Mouse (Mus musculus): ENCODE data around the gene Stxbp1.

Gene Stxbp1

DNA sequence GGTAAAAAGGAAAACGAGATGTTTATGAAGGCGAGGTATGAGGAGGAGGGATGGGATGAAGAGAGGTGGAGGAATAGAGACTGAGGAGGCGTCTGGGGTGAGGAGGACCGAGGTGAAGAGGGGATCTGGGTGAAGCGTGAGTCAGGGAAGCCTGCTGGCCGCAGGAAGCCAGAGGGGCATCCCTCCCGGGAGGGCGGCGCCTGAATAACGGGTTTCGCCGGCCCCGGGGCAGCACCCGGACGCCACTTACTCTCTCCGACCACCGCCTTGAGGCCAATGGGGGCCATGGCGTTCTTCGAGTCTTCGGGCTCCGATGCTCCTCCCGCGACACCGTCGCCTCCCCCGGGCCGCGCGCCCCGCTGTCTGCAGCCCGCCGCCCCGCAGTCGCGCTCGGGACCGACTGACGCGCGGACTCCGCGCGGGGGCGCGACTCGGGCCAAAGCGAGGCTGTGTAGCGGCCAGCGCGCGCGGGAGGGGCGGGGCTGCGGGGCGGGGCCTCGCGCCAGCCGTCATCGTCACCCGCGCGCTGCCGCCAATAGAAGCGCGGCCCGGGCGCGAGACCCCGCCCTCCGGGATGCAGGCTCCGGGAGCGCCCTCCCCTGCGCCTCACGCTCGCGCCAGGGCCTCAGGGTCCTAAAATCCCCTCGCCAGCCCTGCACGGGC lies at the start of gene Stxbp1:
TSS of gene Stxbp1 (minus strand) at position 441 of the 663 bp plus-strand sequence.
- DNase-seq: peak; percentile 94 to 97

DNA sequence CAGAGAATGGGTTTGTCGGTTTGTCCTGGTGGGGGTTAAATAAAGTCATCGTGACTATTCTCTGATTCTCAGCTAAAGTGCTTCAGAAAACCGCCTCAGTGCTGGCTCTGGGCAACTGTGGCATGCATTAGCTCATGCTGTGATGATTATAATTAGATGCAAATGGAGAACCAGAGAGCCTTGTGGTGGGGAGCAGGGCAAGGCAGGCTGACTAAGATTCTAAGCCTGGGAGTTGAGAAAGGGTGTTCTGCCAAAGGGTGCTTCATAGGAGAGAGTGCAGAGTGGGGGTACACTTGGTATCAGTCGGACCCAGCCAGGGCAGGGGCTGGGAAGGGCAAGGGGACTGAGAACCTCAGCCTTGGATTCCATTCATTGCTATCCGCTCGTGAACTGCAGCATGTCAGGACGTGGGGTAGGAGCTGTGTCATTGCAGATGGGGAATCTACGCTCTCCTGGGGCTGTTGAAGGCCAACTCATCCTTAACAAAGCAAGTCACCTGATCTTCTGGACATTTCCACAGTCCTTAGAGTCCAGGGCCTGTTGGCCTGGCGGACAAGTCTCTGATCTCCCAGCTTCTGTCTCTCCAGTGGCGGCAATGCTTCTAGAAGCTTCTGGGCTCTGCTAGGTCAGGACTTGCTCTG lies 49.6 kb upstream of the Stxbp1 start:
- DNase-seq: no peak

DNA sequence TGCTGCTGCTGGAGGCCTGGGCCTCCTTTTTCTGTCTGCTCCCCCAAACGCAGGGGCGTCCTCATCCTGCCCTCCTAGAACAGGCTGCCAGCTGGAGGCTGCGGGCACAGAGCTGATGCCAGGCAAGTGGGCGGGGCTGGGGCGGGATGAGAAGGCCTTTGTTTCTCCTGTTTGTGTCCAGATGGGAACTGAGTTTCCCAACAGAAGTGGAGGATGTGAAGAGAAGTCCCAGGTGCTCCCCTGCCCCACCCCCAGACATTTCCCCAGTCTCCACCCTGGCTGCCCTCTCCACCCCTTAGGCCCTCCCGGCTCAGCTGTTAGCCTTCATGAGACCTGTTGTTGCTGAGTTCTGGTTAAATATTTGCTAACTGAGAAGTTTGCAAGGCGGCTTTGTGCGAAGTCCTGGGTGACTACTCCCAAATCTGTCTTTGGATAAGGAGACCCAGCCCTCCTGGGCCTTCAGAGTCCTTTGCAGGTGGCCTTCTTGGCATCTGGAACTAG lies 48.6 kb upstream of the Stxbp1 start:
- no peak for DNase-seq

DNA sequence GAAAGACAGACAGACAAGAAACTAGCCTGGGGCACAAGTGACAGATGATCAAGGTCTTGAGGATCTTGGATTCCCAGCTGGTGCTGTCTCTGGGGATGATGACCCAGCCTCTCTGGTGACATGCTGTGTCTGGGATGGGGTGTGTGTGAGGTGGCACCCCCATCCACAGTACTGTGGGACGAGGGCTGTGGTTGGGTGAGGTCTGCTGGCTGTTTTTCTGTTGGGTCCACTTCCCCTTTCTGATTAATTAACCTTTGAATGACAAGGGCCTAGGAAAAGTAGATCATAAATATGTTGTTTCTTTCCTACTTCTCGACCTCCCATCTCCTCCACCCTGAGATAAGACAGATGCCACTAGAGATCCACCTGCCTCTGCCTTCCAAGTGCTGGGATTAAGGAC lies 47.1 kb upstream of the Stxbp1 start:
- no peak for DNase-seq

DNA sequence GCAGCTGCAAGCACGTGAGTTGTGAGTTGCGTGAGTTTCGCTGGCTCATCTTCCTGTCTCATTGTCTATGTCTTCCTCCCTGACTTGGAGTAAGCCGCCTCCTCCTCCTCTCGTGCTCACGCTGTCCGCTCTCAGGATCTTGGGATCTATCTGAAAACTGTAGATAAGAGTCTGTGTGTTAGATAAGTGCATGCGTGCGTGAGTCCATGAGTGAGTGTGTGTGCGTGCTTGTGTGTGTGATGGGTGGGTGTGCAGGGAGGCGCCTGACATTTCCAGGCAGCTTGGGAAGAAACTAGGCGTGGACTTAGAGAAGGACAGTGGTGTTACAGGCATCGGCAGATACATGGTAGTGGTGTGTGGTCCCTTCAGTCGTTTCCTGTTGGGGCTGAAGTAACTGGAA lies 45.4 kb upstream of the Stxbp1 start:
- DNase-seq: no peak

DNA sequence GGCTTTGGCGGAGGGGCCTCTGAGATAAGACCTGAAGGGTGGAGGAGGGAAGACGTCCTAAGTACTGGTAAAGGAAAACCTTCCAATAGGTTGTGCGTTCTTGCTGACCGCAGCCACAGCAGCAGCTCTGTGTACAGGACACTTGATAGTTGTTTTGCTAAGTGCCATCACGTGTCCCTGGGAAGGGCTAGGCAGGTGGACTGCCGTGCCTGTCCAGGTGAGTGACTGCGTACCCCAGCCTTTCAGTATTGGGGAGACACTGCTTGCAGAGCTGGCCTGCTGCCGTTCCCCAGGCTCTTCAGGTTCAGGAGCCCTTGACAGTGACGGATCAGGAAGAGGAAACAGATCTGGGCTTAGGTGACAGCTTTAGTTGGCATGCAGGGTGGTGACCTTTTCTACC lies 44.2 kb upstream of the Stxbp1 start:
- no peak for DNase-seq

DNA sequence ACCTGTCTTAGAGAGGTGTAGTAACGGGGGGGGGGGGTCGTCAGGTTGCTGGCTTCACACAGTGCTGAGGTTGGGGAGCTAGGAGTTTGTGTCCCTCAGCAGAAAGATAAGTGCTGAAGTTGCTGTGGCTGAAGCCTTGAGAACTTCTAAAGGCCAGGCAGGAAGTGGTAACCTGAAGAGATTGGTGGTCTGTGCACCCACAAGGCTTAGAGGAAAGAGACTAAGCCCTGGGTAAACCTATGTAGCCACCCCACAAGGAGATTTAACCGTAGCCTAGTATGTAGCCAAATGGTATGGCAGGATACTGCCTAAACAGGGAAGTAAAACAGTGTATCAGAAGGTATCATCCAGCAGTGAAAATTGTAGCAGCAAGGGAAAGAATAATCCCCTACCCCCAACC lies 43.2 kb upstream of the Stxbp1 start:
- DNase-seq: no peak

DNA sequence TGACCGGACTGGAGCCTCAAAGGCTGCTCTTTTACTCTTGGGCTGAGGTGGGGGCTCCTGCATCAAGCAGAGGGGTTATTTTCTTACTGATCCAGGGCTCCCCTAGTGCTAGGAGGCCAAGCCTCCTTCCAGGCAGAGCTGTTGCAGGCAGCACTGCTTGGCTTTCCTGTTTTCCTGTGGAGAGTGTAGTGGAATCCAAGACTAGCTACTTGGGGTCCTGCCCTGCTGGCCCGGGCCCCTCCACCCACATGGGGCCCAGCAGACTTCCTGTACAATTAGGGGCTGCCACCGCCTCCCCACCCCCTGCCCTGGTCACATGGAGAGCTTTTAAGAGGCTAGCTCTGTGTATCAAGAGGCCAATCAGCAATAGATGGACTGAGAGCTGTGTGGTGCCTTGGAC lies 41.5 kb upstream of the Stxbp1 start:
- DNase-seq: no peak

DNA sequence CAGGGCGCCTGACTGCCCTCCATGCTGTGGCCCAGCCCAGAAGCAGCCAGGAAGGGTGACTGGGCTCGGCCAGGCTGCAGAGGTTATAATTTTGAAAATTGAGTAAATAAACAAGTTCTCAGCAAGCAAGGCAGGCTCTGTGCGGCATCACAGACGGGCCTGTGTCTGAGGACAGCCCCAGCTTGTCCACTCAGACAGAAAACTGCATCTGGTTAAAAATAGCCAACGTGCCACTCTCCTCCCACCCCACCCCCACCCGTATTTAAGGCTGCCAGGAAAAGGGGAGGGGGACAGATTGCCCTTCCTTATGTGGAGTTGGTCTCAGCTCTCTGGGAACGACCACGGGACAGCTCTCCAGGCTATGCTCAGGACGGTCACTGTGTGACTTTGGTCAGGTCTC lies 41.0 kb upstream of the Stxbp1 start:
- DNase-seq: no peak

DNA sequence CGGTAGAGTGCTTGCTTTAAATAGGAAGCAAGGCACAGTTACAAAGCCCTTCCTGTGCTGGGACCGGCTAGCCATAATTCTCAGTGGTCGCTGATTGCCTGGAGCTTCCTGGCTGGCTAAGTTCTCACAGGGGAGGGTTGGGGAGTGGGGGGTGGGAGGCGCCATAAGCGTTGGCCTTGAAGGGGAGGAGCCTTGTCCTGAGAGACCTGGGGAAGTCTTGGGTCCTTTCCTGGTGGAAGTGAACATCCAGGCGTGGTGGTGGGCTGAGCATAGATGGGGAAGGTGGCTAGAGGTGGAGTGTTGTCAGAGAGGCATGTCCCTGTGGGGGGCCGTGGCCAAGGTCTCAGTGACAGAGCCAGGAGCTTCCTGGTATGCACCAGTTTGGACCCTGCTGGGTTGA lies 37.7 kb upstream of the Stxbp1 start:
- DNase-seq: no peak

DNA sequence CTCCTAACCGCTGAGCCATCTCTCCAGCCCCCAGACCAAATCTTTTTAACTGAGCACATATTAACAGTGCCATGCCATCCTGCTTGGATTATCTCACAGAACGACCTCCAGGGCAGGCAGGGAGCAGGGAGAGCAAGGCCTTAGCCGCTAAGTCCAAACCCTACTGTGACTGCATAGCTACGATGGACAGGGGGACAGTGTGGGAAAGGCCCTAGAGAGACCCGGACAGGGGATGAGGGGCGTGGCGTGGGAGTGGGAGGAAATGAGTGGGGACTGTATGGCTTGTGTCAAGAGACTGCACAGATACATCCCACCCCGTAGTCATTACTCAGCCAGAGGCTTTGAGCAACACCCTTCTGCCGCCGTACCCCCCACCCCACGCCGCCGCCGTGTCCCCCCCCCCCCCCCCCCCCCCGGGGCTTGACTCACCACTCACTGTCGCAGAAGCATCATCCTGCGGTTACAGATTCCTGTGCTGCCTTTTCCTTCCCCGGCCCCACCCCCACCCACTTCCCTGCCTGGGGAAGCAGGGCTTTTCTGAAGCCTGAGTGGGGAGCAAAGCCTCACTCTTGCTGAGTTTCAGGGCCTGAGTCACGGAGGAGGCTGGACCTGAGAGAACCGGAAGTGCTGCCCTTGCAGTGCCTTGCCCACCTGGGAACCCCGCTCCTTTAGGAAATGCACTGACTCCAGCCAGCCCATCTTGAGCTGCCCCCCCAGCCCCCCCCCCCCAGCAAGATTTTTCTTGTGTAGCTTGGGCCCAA lies 35.4 kb upstream of the Stxbp1 start:
- no peak for DNase-seq

DNA sequence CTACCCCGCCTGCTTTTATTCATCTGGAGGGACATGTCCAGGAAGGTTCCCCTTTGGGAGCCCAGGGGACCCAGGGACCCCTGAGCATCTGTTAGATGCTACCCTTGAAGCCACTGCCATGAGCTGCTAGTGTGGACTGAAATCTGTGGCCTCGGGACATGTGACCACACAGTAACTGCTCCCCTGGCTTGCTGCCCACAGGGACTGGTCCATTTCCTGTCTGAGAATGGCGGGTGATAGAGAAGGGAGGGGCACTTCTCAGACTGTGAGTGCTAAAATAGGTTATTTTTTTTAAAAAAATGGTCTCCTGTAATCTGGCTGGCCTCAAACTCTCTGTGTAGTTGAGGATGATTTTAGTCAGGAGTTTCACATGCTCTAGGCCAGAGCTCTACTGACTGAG lies 34.7 kb upstream of the Stxbp1 start:
- DNase-seq: peak; percentile 39 to 43

DNA sequence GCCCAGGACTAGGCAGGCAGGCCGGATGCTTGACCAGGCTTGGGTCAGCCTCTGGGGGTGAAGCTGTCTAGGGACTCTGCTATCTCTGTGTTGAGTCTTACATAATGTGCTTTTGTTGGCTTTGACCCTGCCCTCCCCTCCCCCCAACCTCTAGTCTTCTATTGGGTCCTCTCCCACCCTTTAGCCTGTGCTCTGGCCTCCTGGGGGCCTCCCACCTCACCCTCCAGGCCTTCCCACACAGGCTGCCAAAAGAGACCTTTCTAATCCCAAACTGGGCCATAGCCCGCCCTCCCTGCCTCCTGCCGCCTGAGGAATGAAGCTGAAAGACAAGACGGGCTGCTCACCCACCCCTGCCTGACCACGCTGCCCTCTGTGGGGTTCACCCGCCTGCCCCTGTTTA lies 34.0 kb upstream of the Stxbp1 start:
- no peak for DNase-seq

DNA sequence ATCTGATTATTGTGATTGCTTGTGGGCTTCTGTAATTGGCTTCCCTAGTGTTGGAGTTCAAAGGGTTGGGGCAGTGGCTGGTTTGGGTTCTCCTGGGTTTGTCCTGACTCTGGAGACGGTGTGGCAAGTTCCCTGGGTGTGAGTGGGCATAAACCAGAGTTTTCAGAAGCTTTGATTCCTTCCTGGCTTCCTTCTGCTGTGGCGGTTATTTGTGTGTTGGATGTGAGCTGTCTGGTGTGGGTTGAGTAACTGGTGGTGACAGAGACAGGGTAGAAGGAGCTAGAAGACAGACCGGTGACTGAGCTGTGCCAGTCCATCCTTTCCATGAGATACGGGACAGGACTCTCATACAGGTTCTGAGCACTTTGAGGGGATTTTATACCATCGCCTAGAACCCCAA lies 32.5 kb upstream of the Stxbp1 start:
- DNase-seq: no peak

DNA sequence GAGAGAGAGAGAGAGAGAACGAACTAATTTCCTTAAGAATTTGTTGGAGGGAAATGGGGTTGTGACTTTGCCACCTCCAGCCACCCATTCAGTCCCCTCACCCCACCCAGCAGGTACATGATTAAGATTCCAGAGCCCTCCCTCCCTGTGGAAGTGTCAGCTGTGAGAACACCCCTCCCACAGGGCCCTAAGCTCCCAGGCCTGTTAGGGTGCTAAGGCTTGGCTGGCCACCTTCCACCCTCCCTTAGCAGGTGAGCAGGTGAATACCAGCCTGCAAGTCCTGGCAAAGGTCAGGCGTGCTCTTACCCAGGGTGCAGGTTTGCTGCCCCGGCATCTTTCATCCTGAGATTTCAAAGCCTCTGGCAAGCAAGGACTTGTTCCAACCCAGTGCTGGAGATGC lies 31.4 kb upstream of the Stxbp1 start:
- DNase-seq: no peak

DNA sequence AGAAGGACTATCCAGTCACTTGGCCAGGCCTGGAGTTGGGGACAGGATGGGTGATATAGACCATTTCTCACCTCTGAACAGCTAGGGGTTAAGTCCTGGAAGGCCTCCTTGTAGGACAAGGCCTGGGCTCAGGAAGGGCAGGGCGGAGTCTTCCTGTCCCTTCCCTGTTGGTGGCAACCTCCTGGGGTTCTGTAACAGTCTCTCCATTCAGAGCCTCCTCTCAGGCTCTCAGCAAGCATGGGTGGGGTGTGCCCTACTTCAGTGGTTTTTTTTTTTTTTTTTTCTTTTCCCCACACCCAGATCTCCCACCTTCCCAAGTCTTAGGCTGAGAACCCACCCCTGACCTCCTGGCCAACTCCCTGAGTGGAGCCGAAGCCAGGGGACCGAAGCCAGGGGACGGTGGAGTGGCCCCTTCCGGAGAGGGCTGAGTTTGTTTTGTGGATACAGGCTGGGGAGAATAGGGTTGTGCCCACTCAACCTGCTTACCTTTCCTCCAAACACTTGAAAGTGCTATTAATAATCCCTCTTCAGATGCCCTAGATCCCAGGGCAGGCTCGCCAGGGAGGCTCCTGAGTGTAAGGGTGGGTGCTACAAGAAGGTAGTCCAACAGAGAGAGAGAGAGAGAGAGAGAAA lies 30.8 kb upstream of the Stxbp1 start:
- no peak for DNase-seq

DNA sequence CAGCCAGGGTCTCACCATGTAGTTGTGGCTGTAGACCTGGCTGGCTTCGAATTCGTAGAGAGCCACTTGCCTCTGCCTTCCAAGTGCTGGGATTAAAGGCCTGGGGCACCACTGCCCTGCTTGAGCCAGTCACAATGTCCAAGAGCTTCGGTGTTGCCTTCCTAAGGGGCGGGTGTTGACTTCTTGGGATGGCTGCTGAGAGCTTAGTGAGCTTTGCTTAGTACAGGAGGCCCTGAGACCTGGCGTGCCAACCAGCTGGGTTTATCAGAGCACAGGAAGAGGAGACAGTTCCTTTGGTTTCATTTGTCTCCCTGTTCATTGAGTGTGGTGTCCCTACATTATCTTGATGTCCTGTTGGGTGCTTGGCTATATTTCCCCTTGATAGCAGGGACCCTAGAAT lies 30.3 kb upstream of the Stxbp1 start:
- DNase-seq: no peak

DNA sequence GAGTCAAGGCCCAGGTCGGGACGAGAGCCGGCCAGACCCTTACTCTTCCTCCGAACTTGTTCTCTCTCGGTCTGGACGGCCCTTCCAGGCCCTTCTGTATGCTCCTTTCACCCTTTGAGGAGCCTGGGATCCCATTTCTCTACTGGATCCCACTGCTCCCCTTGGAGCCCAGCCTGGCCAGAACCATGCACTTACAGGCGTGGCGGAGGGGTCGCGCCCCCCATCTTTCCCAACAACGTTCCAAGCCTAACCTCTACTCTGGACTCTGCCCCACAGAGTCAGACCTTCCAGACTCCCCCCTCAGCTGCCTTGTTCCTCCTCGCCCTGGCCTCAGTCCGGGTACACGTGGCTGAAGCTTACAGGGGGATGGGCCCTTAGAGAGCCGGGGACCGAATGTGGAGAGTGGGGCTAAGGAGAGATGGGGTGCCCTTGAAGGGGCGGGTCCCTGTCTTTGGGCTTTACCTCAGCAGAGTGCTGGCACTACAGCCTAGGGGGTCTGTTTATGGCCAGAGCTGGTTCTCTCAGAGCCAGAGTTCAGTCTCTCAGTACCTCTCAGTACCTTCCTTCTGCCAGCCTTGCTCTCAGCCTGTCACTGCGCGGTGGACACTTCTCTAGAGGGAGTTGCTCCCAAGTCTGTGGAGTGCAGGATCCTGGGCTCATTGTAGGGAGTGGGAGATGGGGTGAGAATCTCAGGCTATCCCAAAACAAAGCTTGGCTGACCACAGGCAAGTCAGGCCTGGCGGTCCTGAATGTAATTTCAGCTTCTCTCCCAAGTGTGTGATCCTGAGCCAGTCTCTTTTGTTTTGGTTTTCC lies 29.7 kb upstream of the Stxbp1 start:
- DNase-seq: no peak

DNA sequence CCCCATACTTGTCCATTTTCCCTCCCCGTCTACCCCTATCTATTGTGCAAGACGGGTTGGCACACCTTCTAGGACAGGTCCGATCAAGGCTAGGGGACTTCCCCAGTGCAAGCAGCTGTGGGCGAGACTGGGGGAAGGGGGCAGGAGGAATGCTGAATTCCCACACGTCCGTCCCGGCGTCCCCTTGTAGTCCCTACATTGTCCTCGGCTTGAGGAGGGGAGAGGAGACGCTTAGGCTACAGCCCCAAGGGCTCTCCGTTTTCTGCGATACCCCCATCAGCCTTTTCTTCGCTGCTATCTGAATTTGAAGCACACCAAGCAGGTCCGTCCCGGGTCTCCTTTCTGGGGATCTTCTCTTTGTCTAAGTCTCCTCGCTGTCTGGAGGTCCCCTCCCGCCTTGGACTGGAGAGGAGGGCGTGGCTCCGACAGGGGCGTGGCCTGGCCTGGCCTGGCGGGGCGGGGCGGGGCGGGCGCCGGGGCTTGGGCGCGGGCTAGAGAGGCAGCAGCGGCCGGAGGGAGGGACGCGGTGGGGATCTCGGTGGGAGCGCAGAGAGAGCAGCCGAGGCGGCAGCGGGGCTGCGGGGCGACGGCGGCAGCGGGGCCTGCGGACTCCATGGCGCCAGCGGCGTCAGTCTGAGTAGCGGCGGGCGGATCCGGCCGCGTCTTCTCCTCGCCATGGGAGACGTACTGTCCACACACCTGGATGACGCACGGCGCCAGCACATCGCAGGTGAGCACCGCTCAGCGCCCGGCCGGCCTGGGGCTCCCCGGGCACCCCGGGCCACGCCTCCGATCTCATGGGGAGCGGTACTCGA lies 28.8 kb upstream of the Stxbp1 start, which contains the start of gene Fam129b:
TSS of gene Fam129b (plus strand) at position 440 of the 815 bp plus-strand sequence.
- peak; percentile 79 to 85 for DNase-seq

DNA sequence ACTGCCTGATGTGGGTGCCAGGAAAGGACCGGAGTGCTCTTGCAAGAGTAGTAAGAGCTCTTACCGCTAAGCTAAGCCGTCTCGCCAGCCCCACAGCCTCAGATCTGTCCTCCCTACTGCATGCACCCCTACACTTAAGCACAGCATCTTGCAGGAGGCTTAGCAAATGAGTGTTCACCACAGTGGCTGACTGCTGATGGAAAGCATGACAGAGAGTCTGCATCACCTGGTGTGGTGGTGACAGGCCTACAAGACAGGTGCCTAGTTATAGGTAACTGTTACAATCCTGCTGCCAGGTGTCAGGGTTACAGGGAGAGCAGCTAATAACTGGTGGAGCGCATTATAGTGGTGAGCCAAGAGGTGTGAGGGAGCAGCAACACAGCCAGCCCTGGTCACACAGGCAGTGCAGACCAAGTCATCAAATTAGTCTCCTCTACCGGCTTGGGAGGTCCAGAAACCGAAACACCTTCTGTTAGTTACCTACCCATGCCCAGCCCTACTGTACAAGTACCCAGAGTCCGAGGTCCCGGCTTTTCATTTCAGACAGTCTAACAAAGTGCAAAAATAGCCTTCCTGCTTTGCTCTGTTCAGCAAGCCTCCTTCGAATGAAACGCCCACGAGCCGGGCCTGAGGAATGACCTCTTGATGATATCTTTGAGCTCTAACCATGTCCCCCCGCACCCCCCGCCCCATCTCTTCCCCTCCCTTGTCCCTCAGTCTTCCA lies 28.1 kb upstream of the Stxbp1 start:
- DNase-seq: no peak

DNA sequence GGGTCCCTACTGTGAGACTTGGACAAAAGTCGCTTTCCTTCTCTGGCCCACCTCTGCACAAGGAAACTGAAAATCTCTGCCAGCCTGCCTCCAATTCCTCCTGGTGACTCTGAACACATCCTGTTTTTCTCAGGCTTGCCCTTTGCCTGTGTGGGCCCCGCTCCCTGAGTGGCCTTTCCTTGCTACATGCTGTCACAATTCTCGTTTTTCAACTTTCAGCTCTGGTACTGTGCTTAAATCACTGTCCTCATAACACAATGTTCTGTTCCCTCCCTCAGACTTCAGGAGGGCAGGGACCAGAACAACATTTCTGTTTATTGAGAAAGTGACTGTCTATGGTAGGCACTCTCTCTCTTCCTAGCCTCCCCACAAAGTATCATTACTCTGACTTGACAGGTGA lies 27.0 kb upstream of the Stxbp1 start:
- DNase-seq: no peak

All from cerebellum, adult 18-20 months (tissue).